Mouse (Mus musculus) ES-CJ7 (cell line): ENCODE data around the gene Smim12.

Source experiments
- DNase-seq: peaks from one replicate; pipeline ENCODE4 v3.0.0; 2011; ENCODE audit warnings: low read depth, low spot score

Gene Smim12

DNA sequence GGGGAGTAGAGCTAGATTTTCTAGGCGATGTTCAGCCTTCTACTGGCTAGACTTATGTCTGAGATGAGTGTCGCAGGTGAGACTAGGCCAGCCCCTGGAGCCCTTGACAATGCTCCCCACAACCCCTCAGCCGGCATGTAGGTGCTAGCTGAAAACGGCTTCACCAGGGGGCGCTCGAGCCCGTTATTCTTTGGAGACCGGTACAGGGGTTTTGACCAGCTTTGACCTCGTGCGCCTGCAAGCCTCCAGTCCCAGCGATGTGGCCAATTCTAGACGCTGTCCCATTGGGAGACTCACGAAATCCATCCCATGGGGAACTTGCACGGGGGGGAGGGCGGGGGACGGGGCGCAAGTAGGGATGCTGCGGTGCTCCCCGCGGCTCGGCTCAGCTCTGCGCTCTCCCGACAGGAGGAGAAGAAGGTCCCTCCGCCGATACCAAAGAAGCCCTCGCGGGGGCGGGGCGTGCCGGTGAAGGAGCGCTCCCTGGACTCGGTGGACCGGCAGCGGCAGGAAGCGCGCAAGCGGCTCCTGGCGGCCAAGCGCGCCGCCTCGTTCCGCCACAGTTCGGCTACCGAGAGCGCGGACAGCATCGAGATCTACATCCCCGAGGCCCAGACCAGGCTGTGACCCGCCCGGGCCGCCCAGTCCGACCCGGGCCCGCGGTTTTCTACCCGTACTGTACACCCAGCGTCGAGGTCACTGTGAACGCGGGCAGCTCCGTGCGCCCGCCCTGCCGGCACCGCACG is 7.7 kb upstream of the Smim12 start:
- peak; percentile 91 for DNase-seq

- DNase-seq = no peak
These were observed 7.0 kb upstream of the Smim12 start for GRCm38 (mm10) chr4:127236631-127237030.

DNA sequence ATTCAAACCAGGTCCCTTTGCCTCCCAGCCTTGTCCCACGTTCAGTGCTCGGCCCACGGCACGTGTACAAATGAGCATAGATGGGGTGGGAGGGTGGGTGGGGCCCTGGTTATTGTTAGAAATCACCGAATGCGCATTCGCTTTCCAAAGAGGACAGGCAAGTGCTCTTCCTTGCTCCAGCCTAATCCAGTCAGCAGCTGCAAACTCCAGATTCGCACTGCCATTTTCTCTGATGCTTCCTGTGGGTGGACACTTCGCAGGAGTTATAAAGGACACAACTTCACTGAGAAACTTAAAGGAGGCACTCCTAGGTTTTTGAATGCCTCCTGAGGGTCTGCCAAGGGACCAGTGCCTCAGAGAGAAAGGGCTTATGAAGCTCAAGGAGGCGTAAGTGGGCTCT is 6.3 kb upstream of the Smim12 start:
- DNase-seq = peak; percentile 59

GRCm38 (mm10) chr4:127242696-127243095 is 888 bp upstream of the Smim12 start:
- no peak for DNase-seq

DNA sequence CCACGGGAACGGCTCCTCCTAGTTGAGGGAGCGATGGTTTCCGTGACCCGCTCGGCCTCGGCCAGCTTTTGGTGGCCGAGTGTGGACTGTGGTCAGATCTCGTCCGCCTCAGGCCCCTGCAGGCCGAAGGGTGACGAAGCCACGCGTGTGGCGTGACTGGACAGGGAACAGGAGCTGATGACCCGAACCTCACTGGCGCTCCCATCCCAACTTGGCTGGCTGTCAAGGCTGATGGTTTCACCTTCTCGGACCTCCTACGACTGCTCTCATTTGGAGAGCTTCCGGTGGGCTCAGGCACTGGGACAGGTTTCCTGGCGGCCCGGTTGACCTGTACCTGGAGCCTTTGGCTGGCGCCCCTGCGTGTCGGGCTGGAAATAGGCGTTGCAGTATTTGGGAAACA is 369 bp downstream of the Smim12 start:
- no peak for DNase-seq

DNA sequence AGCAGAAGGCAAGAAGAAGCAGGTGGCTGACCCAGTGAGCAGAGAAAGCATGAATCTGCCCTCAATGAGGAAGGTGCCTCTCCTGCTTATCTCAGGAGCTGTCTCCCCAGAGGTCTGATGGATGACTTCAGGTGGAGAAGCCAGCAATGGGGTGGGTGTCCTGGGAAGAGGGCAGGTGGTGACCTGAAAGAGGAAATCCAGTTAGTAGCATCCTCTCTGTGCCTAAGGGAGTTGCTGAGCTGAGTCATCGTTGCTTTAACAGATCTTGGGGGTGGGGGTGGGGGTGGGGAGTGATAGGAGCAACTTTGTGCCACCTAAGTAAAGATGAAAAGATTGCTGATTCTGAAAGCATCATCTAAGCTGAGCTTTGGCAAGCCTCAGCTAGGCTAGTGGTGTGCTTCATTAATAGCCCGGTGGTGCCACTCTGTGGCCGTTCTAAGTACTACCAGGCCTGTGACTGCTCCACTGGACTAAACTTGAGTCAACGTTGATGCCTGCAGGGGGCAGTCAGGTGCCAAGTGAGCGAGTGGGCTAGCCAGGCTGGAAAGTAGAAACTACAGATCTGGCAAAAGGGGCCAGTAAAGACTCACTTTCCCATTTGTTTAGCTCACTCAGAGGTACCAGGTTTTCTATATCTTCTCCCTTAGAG is 6.2 kb downstream of the Smim12 start:
- DNase-seq = peak; percentile 92

- peak; percentile 77 for DNase-seq
These were observed 8.5 kb downstream of the Smim12 start for GRCm38 (mm10) chr4:127251963-127252585.

DNA sequence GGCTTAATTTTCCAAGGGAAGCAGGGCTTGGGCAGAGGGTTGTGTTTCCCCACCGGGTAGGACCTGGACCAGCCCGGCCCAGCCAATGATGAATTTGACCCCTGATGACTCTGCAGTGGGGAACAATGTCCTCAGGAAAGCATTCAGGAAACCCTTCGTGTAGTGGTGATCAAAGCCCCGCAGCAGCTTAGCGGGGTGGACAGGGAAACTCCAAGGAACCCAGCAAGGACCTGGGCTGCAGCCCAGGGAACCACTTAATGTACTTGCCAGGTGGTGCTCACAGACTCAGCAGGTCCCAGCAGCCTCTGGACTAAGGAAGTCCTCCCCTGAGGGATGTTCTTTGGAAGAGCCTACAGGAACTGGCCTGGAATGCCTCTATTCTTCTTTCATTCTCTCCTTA is 13.2 kb downstream of the Smim12 start:
- DNase-seq = no peak

GRCm38 (mm10) chr4:127258186-127258897 is 14.8 kb downstream of the Smim12 start:
- DNase-seq = no peak

- DNase-seq = no peak
These were observed 18.0 kb downstream of the Smim12 start for GRCm38 (mm10) chr4:127261601-127262000.

DNA sequence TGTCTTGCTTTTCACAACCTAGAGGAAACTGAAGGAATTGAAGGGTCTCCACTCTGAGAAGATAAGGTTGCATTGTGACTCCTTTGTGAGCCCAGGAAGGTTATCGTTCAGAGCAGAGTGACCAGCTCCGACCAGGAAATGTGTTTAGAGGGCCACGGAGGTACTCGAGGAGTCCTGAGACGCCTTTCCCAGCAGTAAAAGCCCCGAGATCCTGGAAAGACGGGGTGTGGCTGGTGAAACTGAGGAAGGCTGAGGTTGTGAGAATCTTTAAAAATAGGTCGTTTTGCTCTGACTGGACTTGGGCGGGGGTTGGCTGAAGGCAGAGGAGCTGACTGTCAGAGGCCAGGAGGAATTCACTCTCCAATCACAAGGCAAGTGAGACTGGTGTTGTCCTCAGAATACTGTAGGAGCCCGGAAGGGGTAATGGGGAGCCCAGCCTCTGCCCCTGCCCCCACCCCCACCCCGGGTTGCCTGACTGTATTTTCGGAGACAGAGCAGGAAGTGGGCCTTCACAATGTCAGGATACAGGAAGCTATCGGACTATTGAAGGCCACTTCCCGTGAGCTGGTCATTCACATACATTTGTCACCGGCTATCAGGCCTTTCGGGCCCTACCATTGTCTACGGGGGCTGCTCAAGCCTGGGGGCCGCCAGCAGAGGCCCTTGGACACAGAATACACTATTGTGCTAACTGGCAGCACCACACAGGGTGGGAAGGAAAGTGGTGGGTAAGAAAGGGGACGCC is 20.0 kb downstream of the Smim12 start:
- DNase-seq = no peak

DNA sequence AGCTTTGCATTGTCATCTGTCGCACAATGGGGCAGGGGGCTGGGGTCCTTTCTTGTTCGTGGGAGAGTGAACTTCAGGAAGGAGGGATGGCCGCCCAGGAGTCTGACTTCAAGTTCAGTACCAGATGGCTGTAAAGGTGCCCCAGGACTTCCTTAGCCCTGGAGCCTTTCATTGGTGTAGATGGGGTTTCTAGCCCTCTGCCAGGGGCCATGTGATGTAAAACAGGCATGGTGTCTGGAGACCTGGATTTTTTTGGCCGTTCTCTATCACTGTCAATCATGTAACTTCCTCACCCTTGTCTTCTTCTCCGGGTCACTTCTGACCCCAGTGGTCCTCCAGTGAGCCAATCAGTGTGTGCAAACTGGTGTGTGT is 20.6 kb downstream of the Smim12 start:
- no peak for DNase-seq

GRCm38 (mm10) chr4:127278451-127279001 is 34.9 kb downstream of the Smim12 start:
- DNase-seq = no peak

DNA sequence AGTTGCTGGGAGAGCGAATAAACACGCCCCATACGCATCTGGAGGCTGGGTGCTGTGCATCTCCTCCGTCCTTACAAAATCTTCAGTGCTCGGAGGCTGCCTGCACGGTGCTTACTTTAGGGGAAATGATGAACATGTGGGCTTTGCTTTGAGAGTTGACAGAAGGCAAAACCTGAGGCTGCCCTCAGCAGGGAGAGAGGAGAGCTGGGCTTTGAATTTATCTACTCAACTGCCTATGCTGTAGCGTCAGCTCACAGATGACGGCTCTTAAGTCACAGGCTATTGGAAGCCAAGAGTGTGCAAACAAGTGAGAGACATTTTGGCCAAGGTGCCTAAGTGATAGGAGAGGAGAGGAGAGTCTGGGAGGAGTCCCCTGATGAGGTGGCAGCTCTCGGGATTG is 35.7 kb downstream of the Smim12 start:
- DNase-seq = no peak

GRCm38 (mm10) chr4:127286907-127287306 is 43.3 kb downstream of the Smim12 start:
- DNase-seq = no peak

DNA sequence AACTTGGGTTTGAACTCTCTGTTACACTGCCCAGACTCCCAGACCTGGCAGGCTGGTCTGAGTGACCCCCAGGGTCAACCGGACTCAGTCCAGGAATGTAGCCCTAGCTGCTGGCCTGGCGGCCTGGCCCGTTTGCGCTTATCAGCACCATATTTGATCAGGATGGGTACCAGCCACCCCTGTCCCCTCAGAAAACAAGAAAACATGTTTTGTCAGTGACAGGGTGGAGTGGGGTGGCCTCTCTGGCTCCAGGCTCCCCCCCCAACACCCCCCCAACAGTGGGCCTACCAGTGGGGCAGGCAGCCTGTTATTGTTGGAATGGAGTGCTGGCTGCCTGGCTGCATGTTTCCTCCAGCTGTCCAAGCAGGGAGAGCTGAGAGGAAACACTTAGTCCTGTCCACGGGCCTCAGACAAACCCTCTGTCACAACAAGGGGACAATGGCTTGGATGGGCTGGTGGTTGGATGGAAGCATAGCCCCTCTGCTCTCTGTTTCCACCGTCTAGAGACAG is 45.5 kb downstream of the Smim12 start:
- DNase-seq = no peak

DNA sequence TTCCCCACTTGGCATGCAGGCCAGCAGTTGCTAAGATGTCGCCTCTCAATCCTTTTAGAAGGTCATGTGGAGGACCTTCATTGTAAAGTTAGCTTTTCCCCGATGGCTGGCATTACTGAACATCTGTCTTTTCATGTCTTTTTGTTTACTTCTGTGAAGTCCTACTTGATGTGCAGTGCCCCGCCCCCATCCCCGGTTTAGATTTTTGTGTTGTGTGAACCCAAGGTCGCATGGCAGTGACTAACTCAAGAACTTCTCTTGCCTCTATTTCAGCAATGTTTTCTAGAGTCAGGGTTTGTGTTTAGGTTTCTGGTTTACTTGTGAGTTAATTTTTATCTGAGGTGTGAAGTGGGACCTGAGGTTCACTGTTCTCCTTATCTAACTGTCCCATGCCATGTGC is 49.0 kb downstream of the Smim12 start:
- DNase-seq = peak; percentile 20
